Mouse (Mus musculus) heart, embryonic 10.5 days (tissue): ENCODE data around the gene Xylt1. TPM values are rescaled to one million over a fixed set of nuclear protein-coding genes. Genes with fewer than 3 reads are reported as not detected.

Source experiments
- DNase-seq: peaks from one replicate; pipeline ENCODE4 v3.0.0-alpha.2; 2017; ENCODE audit warnings: low spot score
- H3K27ac ChIP-seq: fragments of 300-500 bp; sonication (generic); 2 replicates; pipeline ENCODE4 v1.5.1; 2016; ENCODE audit warnings: mild to moderate bottlenecking
- H3K27me3 ChIP-seq: fragments of 300-500 bp; sonication (generic); 2 replicates; pipeline ENCODE4 v1.6.1; 2016; ENCODE audit warnings: mild to moderate bottlenecking; ENCODE audit not compliant: poor library complexity, insufficient read depth, severe bottlenecking
- H3K36me3 ChIP-seq: fragments of 300-500 bp; sonication (generic); 2 replicates; pipeline ENCODE4 v1.6.1; 2016; ENCODE audit warnings: mild to moderate bottlenecking, moderate library complexity
- H3K4me1 ChIP-seq: fragments of 300-500 bp; sonication (generic); 2 replicates; pipeline ENCODE4 v1.6.1; 2016; ENCODE audit warnings: mild to moderate bottlenecking
- H3K4me3 ChIP-seq: fragments of 300-500 bp; sonication (generic); 2 replicates; pipeline ENCODE4 v1.5.1; 2016; ENCODE audit warnings: mild to moderate bottlenecking, moderate library complexity
- H3K9me3 ChIP-seq: fragments of 300-500 bp; sonication (generic); 2 replicates; pipeline ENCODE4 v1.6.1; 2016; ENCODE audit warnings: mild to moderate bottlenecking, moderate library complexity
- WGBS: fragments of 180-500 bp; shearing (Covaris S2); methylation state at CpG from one replicate; pipeline ENCODE4 v1.1.7; 2016; 5-methylcytosine and 5-hydroxymethylcytosine counted together
- polyA plus RNA-seq: library from polyadenylated mRNA; unstranded; fragments of >200 nt; fragmentation: Nextera tagmentation; extraction: Ambion mirVana; gene quantifications from 2 replicates; pipeline ENCODE4 v1.2.1, GENCODE M21; 2016

Gene Xylt1
- polyA plus RNA-seq, 1 experiment from 2014 or later = 1.8 TPM

GRCm38 (mm10) chr7:117524430-117525214 is 143.8 kb downstream of the Xylt1 start:
- Histone ChIP-seq H3K9me3 (no peaks in the 10 kb centered on the region), H3K27ac (peak overlapping the region; percentile 36; the same call in 1 of the 2 replicates), H3K4me3 (no peak overlapping the region), H3K36me3 (no peaks in the 10 kb centered on the region), H3K27me3 (no peaks in the 10 kb centered on the region), H3K4me1 (peaks cover 49% of the 10 kb centered on the region)
- DNase-seq = no peak
- WGBS = 63% methylated on average over 7 of the region's 7 CpGs

- H3K4me3 ChIP-seq = no peak overlapping the region
- WGBS = 72% methylated on average over 5 of the region's 5 CpGs
- H3K27me3 ChIP-seq = no peaks in the 10 kb centered on the region
- no peaks in the 10 kb centered on the region for H3K9me3 ChIP-seq
- no peaks in the 10 kb centered on the region for H3K36me3 ChIP-seq
- H3K4me1 ChIP-seq = peaks cover 59% of the 10 kb centered on the region
- peak overlapping the region; percentile 16; the same call in 1 of the 2 replicates for H3K27ac ChIP-seq
- DNase-seq = no peak
These were observed 144.9 kb downstream of the Xylt1 start for GRCm38 (mm10) chr7:117525678-117526077.

- DNase-seq = no peak
- 85% methylated on average over 3 of the region's 3 CpGs for WGBS
- H3K36me3 ChIP-seq = no peaks in the 10 kb centered on the region
- H3K27ac ChIP-seq = no peak overlapping the region
- H3K4me1 ChIP-seq = peaks cover 56% of the 10 kb centered on the region
- H3K27me3 ChIP-seq = no peaks in the 10 kb centered on the region
- H3K9me3 ChIP-seq = no peaks in the 10 kb centered on the region
- no peak overlapping the region for H3K4me3 ChIP-seq
These were observed 145.8 kb downstream of the Xylt1 start for GRCm38 (mm10) chr7:117526570-117526969.

DNA sequence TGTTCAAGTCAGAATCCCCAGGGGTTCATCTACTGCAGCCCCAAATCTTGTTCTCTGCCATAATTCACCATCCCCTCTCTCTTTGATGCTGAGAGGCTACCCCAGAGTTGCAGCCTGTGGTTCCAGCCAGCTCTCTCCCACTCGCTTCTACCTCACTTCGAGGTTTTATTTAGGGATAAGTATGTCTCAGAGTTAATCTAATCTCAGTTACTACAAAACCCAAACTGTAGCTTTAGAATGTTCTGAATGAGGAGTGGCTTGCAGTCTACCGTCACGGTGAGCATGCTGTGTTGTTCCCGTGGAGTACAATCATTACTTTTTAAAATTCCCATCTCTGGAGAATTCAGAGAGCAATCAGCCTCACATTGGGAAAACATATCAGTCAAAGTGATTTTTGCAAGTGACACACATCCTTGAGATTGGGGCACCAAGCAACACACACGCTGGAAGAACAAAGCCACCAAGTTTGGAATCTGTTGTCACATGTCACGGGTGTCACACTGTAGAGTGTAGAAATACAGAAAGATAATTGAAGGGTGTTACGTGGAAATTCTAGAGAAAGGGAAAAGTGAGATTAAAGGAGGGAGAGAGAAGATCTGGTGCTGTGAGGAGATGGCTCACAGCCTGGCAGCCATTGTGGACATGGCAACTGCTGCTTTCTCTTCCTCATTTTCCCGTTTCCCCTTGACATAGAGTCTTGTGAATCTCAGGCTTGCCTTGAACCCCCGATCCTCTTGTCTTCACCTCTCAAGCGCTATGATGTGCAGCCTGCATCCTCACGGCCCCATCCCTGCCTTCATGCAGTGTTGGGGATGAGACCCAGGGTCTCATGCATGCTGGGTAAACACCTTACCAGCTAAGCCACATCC is 149.2 kb downstream of the Xylt1 start:
- WGBS = 50% methylated on average over 12 of the region's 12 CpGs
- 0 out of 2 replicates have a peak overlapping the region, but pooled peaks have one; percentile 22 for H3K27ac ChIP-seq
- H3K4me1 ChIP-seq = peaks cover 33% of the 10 kb centered on the region
- no peaks in the 10 kb centered on the region for H3K27me3 ChIP-seq
- DNase-seq = no peak
- no peaks in the 10 kb centered on the region for H3K9me3 ChIP-seq
- no peaks in the 10 kb centered on the region for H3K36me3 ChIP-seq
- H3K4me3 ChIP-seq = no peak overlapping the region

- WGBS = 54% methylated on average over 3 of the region's 3 CpGs
- Histone ChIP-seq H3K36me3 (no peaks in the 10 kb centered on the region), H3K27ac (no peak overlapping the region), H3K4me1 (peaks cover 23% of the 10 kb centered on the region), H3K9me3 (no peaks in the 10 kb centered on the region), H3K4me3 (no peak overlapping the region), H3K27me3 (no peaks in the 10 kb centered on the region)
- no peak for DNase-seq
These were observed 151.9 kb downstream of the Xylt1 start for GRCm38 (mm10) chr7:117532651-117533050.

GRCm38 (mm10) chr7:117533164-117533563 is 152.4 kb downstream of the Xylt1 start:
- no peak for DNase-seq
- WGBS = 53% methylated on average over 5 of the region's 5 CpGs
- H3K27ac ChIP-seq = no peak overlapping the region
- no peaks in the 10 kb centered on the region for H3K36me3 ChIP-seq
- no peak overlapping the region for H3K4me3 ChIP-seq
- H3K27me3 ChIP-seq = no peaks in the 10 kb centered on the region
- no peaks in the 10 kb centered on the region for H3K9me3 ChIP-seq
- peaks cover 23% of the 10 kb centered on the region for H3K4me1 ChIP-seq

GRCm38 (mm10) chr7:117539931-117540330 is 159.2 kb downstream of the Xylt1 start:
- Histone ChIP-seq H3K9me3 (no peaks in the 10 kb centered on the region), H3K4me3 (no peak overlapping the region), H3K36me3 (no peaks in the 10 kb centered on the region), H3K4me1 (peaks cover 34% of the 10 kb centered on the region), H3K27ac (no peak overlapping the region), H3K27me3 (no peaks in the 10 kb centered on the region)
- WGBS = 74% methylated on average over 5 of the region's 5 CpGs
- DNase-seq = no peak

DNA sequence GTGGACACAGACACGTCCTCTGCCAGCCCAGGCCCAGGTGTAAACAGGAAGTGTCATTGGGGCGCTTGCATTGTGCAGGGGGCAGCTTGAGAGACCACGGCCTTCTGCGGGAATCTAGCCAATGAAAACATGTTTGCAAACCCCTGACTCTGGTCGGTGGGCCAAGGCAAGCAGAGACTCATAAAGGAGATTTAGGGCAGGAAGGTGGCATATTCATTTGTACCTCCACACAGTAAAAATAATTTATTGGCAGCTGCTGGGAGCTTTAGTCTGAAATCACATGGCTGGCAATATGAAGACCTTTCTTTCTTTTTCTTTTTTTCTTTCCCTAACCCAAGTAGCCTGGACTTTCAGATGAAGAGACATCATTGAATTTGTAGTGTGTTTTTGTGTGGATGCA is 159.6 kb downstream of the Xylt1 start:
- H3K36me3 ChIP-seq = no peaks in the 10 kb centered on the region

GRCm38 (mm10) chr7:117541056-117541455 is 160.3 kb downstream of the Xylt1 start:
- Histone ChIP-seq H3K4me3 (no peak overlapping the region), H3K36me3 (no peaks in the 10 kb centered on the region), H3K27ac (no peak overlapping the region), H3K9me3 (no peaks in the 10 kb centered on the region), H3K27me3 (no peaks in the 10 kb centered on the region), H3K4me1 (peaks cover 34% of the 10 kb centered on the region)
- DNase-seq = no peak
- WGBS = 14% methylated on average over 1 of the region's 1 CpGs

More for the DNA sequence above, 159.6 kb downstream of the Xylt1 start:
- Histone ChIP-seq H3K27ac (no peak overlapping the region), H3K4me1 (peaks cover 34% of the 10 kb centered on the region), H3K27me3 (no peaks in the 10 kb centered on the region), H3K9me3 (no peaks in the 10 kb centered on the region), H3K4me3 (no peak overlapping the region)
- 53% methylated on average over 5 of the region's 5 CpGs for WGBS
- DNase-seq = no peak

GRCm38 (mm10) chr7:117541681-117542080 is 160.9 kb downstream of the Xylt1 start:
- no peaks in the 10 kb centered on the region for H3K27me3 ChIP-seq
- H3K4me1 ChIP-seq = peaks cover 34% of the 10 kb centered on the region
- no peaks in the 10 kb centered on the region for H3K36me3 ChIP-seq
- no peak overlapping the region for H3K27ac ChIP-seq
- no peak for DNase-seq
- no peaks in the 10 kb centered on the region for H3K9me3 ChIP-seq
- H3K4me3 ChIP-seq = no peak overlapping the region
- 50% methylated on average over 3 of the region's 3 CpGs for WGBS

GRCm38 (mm10) chr7:117543041-117543440 is 162.3 kb downstream of the Xylt1 start:
- WGBS = 66% methylated on average over 8 of the region's 8 CpGs
- Histone ChIP-seq H3K9me3 (no peaks in the 10 kb centered on the region), H3K27ac (peak overlapping the region; percentile 29; the same call in 1 of the 2 replicates), H3K36me3 (no peaks in the 10 kb centered on the region), H3K27me3 (no peaks in the 10 kb centered on the region), H3K4me3 (no peak overlapping the region), H3K4me1 (peaks cover 34% of the 10 kb centered on the region)
- no peak for DNase-seq

GRCm38 (mm10) chr7:117544126-117544525 is 163.3 kb downstream of the Xylt1 start:
- H3K27ac ChIP-seq = no peak overlapping the region
- H3K27me3 ChIP-seq = no peaks in the 10 kb centered on the region
- no peaks in the 10 kb centered on the region for H3K36me3 ChIP-seq
- 48% methylated on average over 2 of the region's 2 CpGs for WGBS
- H3K9me3 ChIP-seq = no peaks in the 10 kb centered on the region
- no peak overlapping the region for H3K4me3 ChIP-seq
- no peak for DNase-seq
- peaks cover 34% of the 10 kb centered on the region for H3K4me1 ChIP-seq

- Histone ChIP-seq H3K36me3 (no peaks in the 10 kb centered on the region), H3K4me3 (no peak overlapping the region), H3K27ac (no peak overlapping the region), H3K4me1 (peaks cover 7% of the 10 kb centered on the region; the same call in 1 of the 2 replicates), H3K27me3 (no peaks in the 10 kb centered on the region), H3K9me3 (no peaks in the 10 kb centered on the region)
- WGBS = 76% methylated on average over 8 of the region's 8 CpGs
- no peak for DNase-seq
These were observed 167.5 kb downstream of the Xylt1 start for GRCm38 (mm10) chr7:117548301-117548700.
